Mouse (Mus musculus): ENCODE results near the gene Phf7. TPM values are rescaled to one million over a fixed set of nuclear protein-coding genes. Genes with fewer than 3 reads are reported as not detected.

Gene Phf7
- total RNA-seq, 2 experiments from 2014 or later: 7.3 to 9.4 TPM

DNA sequence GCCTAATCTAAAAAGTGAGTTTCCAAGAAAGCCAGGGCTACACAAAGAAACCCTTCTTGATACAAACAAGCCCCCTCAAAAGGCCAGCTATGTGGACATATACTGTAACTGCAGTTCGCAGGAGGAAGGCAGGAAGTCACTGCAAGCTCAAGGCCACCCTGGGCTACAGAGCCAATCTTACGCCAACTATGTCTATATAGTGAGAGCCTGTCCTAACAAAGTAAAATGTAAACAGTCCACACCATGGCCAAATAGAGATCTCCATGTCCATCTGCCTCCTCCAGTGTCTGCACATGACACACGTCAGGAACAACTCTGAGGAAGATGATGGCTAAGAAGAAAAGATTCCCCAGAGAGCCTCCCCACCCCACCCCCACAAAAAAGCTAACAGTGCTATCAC is 51.1 kb downstream of the Phf7 start:
- no peak for DNase-seq (ENCODE audit: low spot score in 2 of 2)

DNA sequence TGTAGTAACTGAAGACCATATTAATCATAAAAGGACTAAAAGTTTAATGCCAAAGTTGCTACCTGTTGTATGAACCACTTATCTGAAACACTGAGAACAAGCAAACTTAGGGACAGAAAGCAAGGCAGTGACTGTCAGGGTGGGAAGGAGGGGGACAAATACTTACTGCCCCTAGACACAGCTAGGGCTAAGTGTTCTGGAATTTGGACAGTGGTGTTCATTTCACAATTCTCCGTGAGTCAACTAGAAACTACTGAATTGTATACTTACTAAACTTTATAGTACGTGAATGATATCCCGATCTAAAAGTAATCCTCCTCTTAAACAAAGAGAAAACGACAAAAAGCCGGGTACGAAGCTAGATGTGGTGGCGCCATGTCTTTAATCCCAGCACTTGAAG is 51.5 kb downstream of the Phf7 start:
- no peak for DNase-seq (ENCODE audit: low spot score in 2 of 2)

GRCm38 (mm10) chr14:31197547-31198516 is 53.3 kb downstream of the Phf7 start:
- peak in 1 of 2 experiments; percentile 69 for DNase-seq (ENCODE audit: low spot score in 2 of 2)

DNA sequence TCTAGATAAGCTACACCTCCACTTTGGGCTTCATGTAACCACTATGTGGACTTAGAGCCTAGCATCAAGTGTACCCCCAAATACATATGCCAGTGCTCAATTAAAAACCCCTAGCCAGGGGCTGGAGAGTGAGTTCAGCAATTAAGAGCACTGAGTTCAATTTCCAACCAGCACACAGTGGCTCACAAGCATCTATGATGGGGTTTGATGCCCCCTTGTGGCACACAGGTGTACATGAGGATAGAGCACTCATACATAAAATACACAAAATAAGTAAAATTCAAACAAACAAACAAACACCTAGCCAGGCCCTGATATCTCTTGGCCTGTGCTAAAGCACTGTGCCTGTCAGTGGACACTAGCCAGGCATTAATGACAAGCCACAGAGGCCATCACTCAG is 55.1 kb downstream of the Phf7 start:
- no peak for DNase-seq (ENCODE audit: low spot score in 2 of 2)

DNA sequence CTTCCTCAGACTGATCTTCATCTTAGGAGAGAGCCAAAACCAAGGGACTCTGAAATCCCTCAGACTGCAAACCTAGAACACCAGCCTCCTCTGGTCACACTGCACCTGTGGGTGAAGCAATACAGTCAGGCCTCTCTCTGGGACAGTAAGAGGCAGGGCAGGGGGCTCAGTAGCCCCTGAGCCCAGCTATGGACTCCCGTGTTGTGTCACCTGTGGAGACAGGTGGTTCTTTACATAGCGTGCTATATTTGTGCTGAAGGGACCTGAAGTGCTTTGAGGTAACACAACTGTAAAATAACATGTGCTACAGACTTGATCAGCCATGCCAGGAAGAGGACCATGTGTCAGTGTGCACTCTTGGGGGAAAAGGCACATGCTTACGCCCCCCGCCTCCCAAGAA is 55.6 kb downstream of the Phf7 start:
- DNase-seq (ENCODE audit: low spot score in 2 of 2): no peak

DNA sequence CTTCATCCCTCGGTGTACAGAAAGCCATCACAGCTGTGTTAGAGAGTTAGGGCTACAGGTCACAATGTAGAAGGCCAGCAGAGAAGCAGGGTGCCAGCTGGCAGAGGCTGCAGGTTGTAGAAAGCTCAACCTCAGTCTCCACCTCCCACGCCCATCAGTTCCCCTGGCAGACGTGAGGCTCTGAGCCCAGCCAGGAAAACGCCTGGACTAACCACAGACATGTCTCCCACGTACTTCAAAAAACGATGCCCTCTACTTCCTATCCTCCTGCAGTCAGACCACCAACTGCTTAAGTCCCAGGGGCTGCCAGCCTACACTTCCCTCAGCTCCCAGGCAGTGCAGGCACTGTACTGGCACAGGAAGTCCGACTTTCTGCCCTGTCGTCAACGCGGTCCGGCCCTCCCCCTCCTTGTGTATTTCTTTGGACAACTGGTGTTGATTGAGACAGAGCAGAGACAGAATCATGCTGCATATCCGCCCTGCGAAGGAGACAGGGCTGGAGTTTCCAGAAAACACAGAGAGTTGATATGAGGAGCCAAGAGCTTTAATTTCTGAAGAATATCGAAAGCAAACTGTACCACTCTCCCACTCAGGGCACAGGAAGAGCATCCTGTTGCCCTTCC is 56.1 kb downstream of the Phf7 start:
- peak in 1 of 2 experiments; percentile 64 for DNase-seq (ENCODE audit: low spot score in 2 of 2)

DNA sequence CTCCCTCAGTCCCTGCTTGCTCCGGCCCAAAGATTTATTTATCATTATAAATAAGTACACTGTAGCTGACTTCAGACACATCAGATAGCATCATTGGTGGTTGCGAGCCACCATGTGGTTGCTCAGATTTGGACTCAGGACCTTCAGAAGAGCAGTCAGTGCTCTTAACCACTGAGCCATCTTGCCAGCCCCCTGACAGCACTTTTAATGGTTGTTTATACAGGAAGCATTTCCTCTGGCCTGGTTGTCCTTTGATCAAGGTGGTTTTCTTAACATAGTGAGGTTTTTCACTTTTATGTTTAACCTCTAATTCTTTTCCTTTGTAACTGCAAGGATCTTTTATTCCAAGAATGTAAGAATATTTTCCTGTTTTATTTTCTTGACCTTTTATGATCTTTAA is 56.7 kb downstream of the Phf7 start:
- DNase-seq (ENCODE audit: low spot score in 2 of 2): no peak

- no peak for DNase-seq (ENCODE audit: low spot score in 2 of 2)
These were observed 57.3 kb downstream of the Phf7 start for GRCm38 (mm10) chr14:31193791-31194190.

- no peak for DNase-seq (ENCODE audit: low spot score in 2 of 2)
These were observed 59.2 kb downstream of the Phf7 start for GRCm38 (mm10) chr14:31191936-31192335.

- DNase-seq (ENCODE audit: low spot score in 2 of 2): no peak
These were observed 61.8 kb downstream of the Phf7 start for GRCm38 (mm10) chr14:31189348-31189747.

- DNase-seq (ENCODE audit: low spot score in 2 of 2): no peak
These were observed 62.3 kb downstream of the Phf7 start for GRCm38 (mm10) chr14:31188771-31189181.

Other genes with a start within 250 kb of the Phf7 start
- 10 to 100 TPM; 34.1 to 38.6 TPM for gene Glt8d1, start 249.9 kb downstream of the Phf7 start, total RNA-seq (2021)
- gene Spcs1, start 249.6 kb downstream of the Phf7 start, total RNA-seq (2021): 100 to 1,000 TPM; 167 to 184 TPM
- 10 to 100 TPM; 94.3 to 94.4 TPM for gene Pbrm1, start 232.2 kb downstream of the Phf7 start, total RNA-seq (2021)
- 10 to 100 TPM; 46.4 to 60.3 TPM for gene Gnl3, start 232.2 kb downstream of the Phf7 start, total RNA-seq (2021)
- gene Smim4, start 122.4 kb downstream of the Phf7 start, total RNA-seq (2021): 10 to 100 TPM; 44.1 to 49.5 TPM
- 10 to 100 TPM; 33.9 to 35.4 TPM for gene Nt5dc2, start 120.3 kb downstream of the Phf7 start, total RNA-seq (2021)
- gene Stab1, start 82.7 kb downstream of the Phf7 start, total RNA-seq (2021): 100 to 1,000 TPM in 1 of 2 experiments, 10 to 100 TPM in 1; 89.8 to 101 TPM
- gene Tnnc1, start 43.0 kb downstream of the Phf7 start, total RNA-seq (2021): 100 to 1,000 TPM; 337 to 379 TPM
- 100 to 1,000 TPM; 258 to 277 TPM for gene Nisch, start 34.4 kb downstream of the Phf7 start, total RNA-seq (2021)
- gene Sema3g, start 33.5 kb downstream of the Phf7 start, total RNA-seq (2021): 10 to 100 TPM; 11.5 to 11.6 TPM
- 10 to 100 TPM; 49.3 to 53.2 TPM for gene Bap1, start 133 bp upstream of the Phf7 start, total RNA-seq (2021)
- gene Dnah1, start 72.6 kb upstream of the Phf7 start, total RNA-seq (2021): under 1 TPM; 0.70 to 0.81 TPM
- gene Capn7, start 85.3 kb upstream of the Phf7 start, total RNA-seq (2021): 10 to 100 TPM; 31.9 to 37.1 TPM
- gene Sh3bp5, start 184.8 kb upstream of the Phf7 start, total RNA-seq (2021): 10 to 100 TPM; 79.8 to 93.9 TPM
- 10 to 100 TPM; 23.3 to 24.2 TPM for gene Eaf1, start 243.1 kb upstream of the Phf7 start, total RNA-seq (2021)
- gene Mettl6, start 243.7 kb upstream of the Phf7 start, total RNA-seq (2021): 10 to 100 TPM; 23.2 to 23.6 TPM

Data from gastrocnemius, postnatal 4 days (tissue).